Mouse (Mus musculus) lung, embryonic 14.5 days (tissue): ENCODE results near the gene Efcab5. TPM values are rescaled to one million over a fixed set of nuclear protein-coding genes. Genes with fewer than 3 reads are reported as not detected.
"Not testable (repeated sequence)": the region's sequence is repeated elsewhere in the genome, so short reads cannot be mapped to it uniquely, and the experiment has no call there.

ENCODE experiments used
- ATAC-seq: fragments of 200-750 bp; cut with Nextera tagmentation; 2 replicates; pipeline ENCODE4 v1.8.0; 2017; ENCODE audit warnings: mild to moderate bottlenecking, moderate TSS enrichment, moderate library complexity; ENCODE audit not compliant: insufficient read depth
- DNase-seq: peaks from one replicate; pipeline ENCODE4 v3.0.0-alpha.2; 2015
- H3K27ac ChIP-seq: fragments of 300-500 bp; sonication (generic); 2 replicates; pipeline ENCODE4 v1.5.1; 2014; ENCODE audit warnings: low read depth, mild to moderate bottlenecking, moderate library complexity
- H3K27me3 ChIP-seq: fragments of 300-500 bp; sonication (generic); 2 replicates; pipeline ENCODE4 v1.6.1; 2014; ENCODE audit warnings: low read length, control low read depth; ENCODE audit not compliant: insufficient read depth
- H3K36me3 ChIP-seq: fragments of 300-500 bp; sonication (generic); 2 replicates; pipeline ENCODE4 v1.6.1; 2014; ENCODE audit warnings: control low read depth; ENCODE audit not compliant: insufficient read depth
- H3K4me1 ChIP-seq: fragments of 300-500 bp; sonication (generic); 2 replicates; pipeline ENCODE4 v1.6.1; 2014; ENCODE audit warnings: antibody characterized with exemption, control low read depth; ENCODE audit not compliant: insufficient read depth
- H3K4me2 ChIP-seq: fragments of 300-500 bp; sonication (generic); 2 replicates; pipeline ENCODE4 v1.6.1; 2014; ENCODE audit warnings: mild to moderate bottlenecking
- H3K4me3 ChIP-seq: fragments of 300-500 bp; sonication (generic); 2 replicates; pipeline ENCODE4 v1.5.1; 2014; ENCODE audit warnings: low read depth, low read length
- H3K9ac ChIP-seq: fragments of 300-500 bp; sonication (generic); 2 replicates; pipeline ENCODE4 v1.6.1; 2014
- H3K9me3 ChIP-seq: fragments of 300-500 bp; sonication (generic); 2 replicates; pipeline ENCODE4 v1.6.1; 2016; ENCODE audit warnings: low read depth, low read length, control low read depth
- CTCF ChIP-seq: IDR thresholded peaks from 2 replicates; pipeline ENCODE4 v1.5.1; 2016; ENCODE audit warnings: antibody characterized with exemption, low read depth
- WGBS: fragments of 180-500 bp; shearing (Covaris S2); extraction: QIAGEN DNeasy Blood & Tissue Kit; methylation state at CpG from one replicate; pipeline ENCODE4 v1.1.7; 2014; 5-methylcytosine and 5-hydroxymethylcytosine counted together
- polyA plus RNA-seq: library from polyadenylated mRNA; unstranded; fragments of >200 nt; fragmentation: Nextera tagmentation; extraction: Ambion mirVana; gene quantifications from 2 replicates; pipeline ENCODE4 v1.2.1, GENCODE M21; 2014

Gene Efcab5
- polyA plus RNA-seq, 1 experiment from 2014 or later, result 0.29 TPM

- ATAC-seq (peak; percentile 99), DNase-seq (peak; percentile 98)
- peak within 1 kb of the TSS; percentile 89 for H3K27ac ChIP-seq
- no peaks in the 10 kb centered on the region for H3K4me1 ChIP-seq
- H3K9me3 ChIP-seq, result no peaks in the 10 kb centered on the region
- peak within 1 kb of the TSS; percentile 87 for H3K4me2 ChIP-seq
- H3K4me3 ChIP-seq, result peak within 1 kb of the TSS; percentile 73
- TF ChIP-seq CTCF, result no peak
- WGBS, result 3% methylated on average over 48 of the region's 48 CpGs
- no peaks in the 10 kb centered on the region for H3K27me3 ChIP-seq
- H3K36me3 ChIP-seq, result peaks cover 27% of the 10 kb centered on the region
- peak within 1 kb of the TSS; percentile 80 for H3K9ac ChIP-seq
Observed at GRCm38 (mm10) chr11:77078273-77079134, 110.3 kb downstream of the Efcab5 start, which contains the start of gene Nsrp1. Nsrp1 (minus strand) TSS chr11:77078435.

GRCm38 (mm10) chr11:77077792-77078191 is 111.0 kb downstream of the Efcab5 start:
- Histone ChIP-seq H3K36me3 (peaks cover 27% of the 10 kb centered on the region), H3K9ac (peak overlapping the region; percentile 80), H3K27me3 (no peaks in the 10 kb centered on the region), H3K4me1 (no peaks in the 10 kb centered on the region), H3K4me3 (peak overlapping the region; percentile 73), H3K27ac (peak overlapping the region; percentile 89; the same call in 1 of the 2 replicates), H3K4me2 (peak overlapping the region; percentile 87), H3K9me3 (no peaks in the 10 kb centered on the region)
- DNase-seq (peak; percentile 22), ATAC-seq (peak; percentile 26; the same call in 1 of the 2 replicates)
- no peak for TF ChIP-seq CTCF
- 4% methylated on average over 16 of the region's 16 CpGs for WGBS

- not testable (repeated sequence) for ATAC-seq, H3K4me1 ChIP-seq, H3K9me3 ChIP-seq, H3K27ac ChIP-seq, H3K27me3 ChIP-seq, DNase-seq
- WGBS, result 69% methylated on average over 4 of the region's 4 CpGs
- peak overlapping the region; percentile 73 for H3K4me3 ChIP-seq
- H3K36me3 ChIP-seq, result peaks cover 28% of the 10 kb centered on the region
- H3K9ac ChIP-seq, result peak overlapping the region; percentile 80
- H3K4me2 ChIP-seq, result peak overlapping the region; percentile 87
Observed at GRCm38 (mm10) chr11:77077331-77077730, 111.4 kb downstream of the Efcab5 start.

GRCm38 (mm10) chr11:77070721-77071120 is 118.0 kb downstream of the Efcab5 start:
- no peak overlapping the region for H3K4me2 ChIP-seq
- H3K9ac ChIP-seq, result no peak overlapping the region
- H3K4me3 ChIP-seq, result no peak overlapping the region
- no peaks in the 10 kb centered on the region for H3K27me3 ChIP-seq
- peak; percentile 65 for DNase-seq
- peaks cover 44% of the 10 kb centered on the region for H3K36me3 ChIP-seq
- H3K27ac ChIP-seq, result no peak overlapping the region
- peak; percentile 47 for TF ChIP-seq CTCF
- 59% methylated on average over 4 of the region's 4 CpGs for WGBS
- no peak for ATAC-seq
- H3K9me3 ChIP-seq, result no peaks in the 10 kb centered on the region
- no peaks in the 10 kb centered on the region for H3K4me1 ChIP-seq

- peaks cover 25% of the 10 kb centered on the region for H3K36me3 ChIP-seq
- TF ChIP-seq CTCF, result no peak
- H3K4me1 ChIP-seq, result no peaks in the 10 kb centered on the region
- no peak overlapping the region for H3K9ac ChIP-seq
- no peaks in the 10 kb centered on the region for H3K27me3 ChIP-seq
- no peaks in the 10 kb centered on the region for H3K9me3 ChIP-seq
- H3K27ac ChIP-seq, result no peak overlapping the region
- WGBS, result 72% methylated on average over 4 of the region's 4 CpGs
- DNase-seq, result no peak
- no peak overlapping the region for H3K4me2 ChIP-seq
- no peak for ATAC-seq
- H3K4me3 ChIP-seq, result no peak overlapping the region
Observed at GRCm38 (mm10) chr11:77068825-77069224, 119.9 kb downstream of the Efcab5 start.

- no peak overlapping the region for H3K27ac ChIP-seq
- ATAC-seq (no peak), DNase-seq (no peak)
- H3K4me3 ChIP-seq, result no peak overlapping the region
- no peak for TF ChIP-seq CTCF
- no peak overlapping the region for H3K4me2 ChIP-seq
- H3K9me3 ChIP-seq, result no peaks in the 10 kb centered on the region
- H3K4me1 ChIP-seq, result no peaks in the 10 kb centered on the region
- WGBS, result 79% methylated on average over 2 of the region's 2 CpGs
- peaks cover 17% of the 10 kb centered on the region for H3K36me3 ChIP-seq
- no peak overlapping the region for H3K9ac ChIP-seq
- no peaks in the 10 kb centered on the region for H3K27me3 ChIP-seq
Observed at GRCm38 (mm10) chr11:77063406-77063805, 125.4 kb downstream of the Efcab5 start.

- Histone ChIP-seq H3K4me3 (no peak overlapping the region), H3K36me3 (peaks cover 13% of the 10 kb centered on the region), H3K27me3 (no peaks in the 10 kb centered on the region), H3K27ac (no peak overlapping the region), H3K4me1 (no peaks in the 10 kb centered on the region), H3K9me3 (no peaks in the 10 kb centered on the region), H3K9ac (no peak overlapping the region), H3K4me2 (no peak overlapping the region)
- ATAC-seq (no peak), DNase-seq (peak; percentile 54)
- 57% methylated on average over 5 of the region's 5 CpGs for WGBS
- no peak for TF ChIP-seq CTCF
Observed at GRCm38 (mm10) chr11:77061951-77062350, 126.8 kb downstream of the Efcab5 start.
